In the genomic region with DNA sequence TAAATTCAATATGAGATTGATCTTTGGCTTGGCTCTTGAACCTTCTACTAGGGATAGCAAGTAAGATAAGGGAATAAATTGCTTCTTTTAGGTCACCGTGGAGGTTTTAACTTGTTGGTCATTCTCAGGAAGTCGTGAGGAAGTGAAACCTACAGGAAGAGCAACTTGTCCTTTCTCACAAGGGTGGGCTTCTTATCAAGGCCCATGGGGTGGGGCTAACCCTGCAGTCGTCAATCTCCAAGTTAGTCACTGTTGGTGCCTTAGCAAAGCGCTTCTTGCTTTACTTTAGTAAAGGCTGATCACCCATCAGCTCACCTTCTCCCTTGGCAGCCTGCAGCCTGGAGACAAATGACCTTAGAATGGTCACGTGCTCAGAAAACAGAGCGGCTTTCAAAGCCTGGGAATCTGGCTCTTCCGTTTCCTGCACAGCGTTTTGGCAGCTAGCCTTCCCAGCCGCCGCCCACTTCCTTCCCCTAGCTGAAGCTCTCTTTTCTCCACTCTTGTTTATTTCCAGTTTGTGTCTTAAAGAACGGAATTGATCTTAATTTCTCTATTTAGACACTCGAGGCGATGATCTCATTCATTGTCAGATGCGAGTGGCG, we compare ENCODE assay signal across 8 mouse cellular contexts.
A peak's percentile ranks its signal among the peaks of the same experiment; 100 is the strongest.
DNase-seq lines count a peak whose midpoint lies in the region; ATAC-seq lines count a peak whose summit lies in the region.

No protein-coding gene starts in this region.

- H3K27ac ChIP-seq in neural tube, embryonic 13.5 days (replicated peaks) = peak overlapping the region; percentile 46; the same call in 1 of the 2 replicates
- peak overlapping the region; percentile 71 for H3K27ac ChIP-seq in embryonic facial prominence, embryonic 13.5 days
- H3K27ac ChIP-seq in heart, embryonic 11.5 days (ENCODE audit: low read depth, low read length) = peak overlapping the region; percentile 82
- H3K27ac ChIP-seq in kidney, embryonic 16.5 days (ENCODE audit: low read length) = peak overlapping the region; percentile 96
- peak overlapping the region; percentile 29 for H3K27ac ChIP-seq in limb, embryonic 15.5 days
- H3K27ac ChIP-seq in neural tube, embryonic 15.5 days (replicated peaks) = peak overlapping the region; percentile 20

- DNase-seq in neural tube, embryonic 10.5 days (ENCODE audit: extremely low spot score, low spot score) = no peak
- peak; percentile 46 to 69 for DNase-seq in urinary bladder, postnatal 4 days (ENCODE audit: low spot score in 2 of 2)

- WGBS in neural tube, embryonic 13.5 days = 73% methylated on average over 15 of the region's 15 CpGs
- WGBS in embryonic facial prominence, embryonic 13.5 days = 58% methylated on average over 15 of the region's 15 CpGs
- 51% methylated on average over 15 of the region's 15 CpGs for WGBS in heart, embryonic 11.5 days (ENCODE audit: insufficient replicate concordance)
- 50% methylated on average over 15 of the region's 15 CpGs for whole genome bisulfite sequencing in kidney, embryonic 16.5 days
- 66% methylated on average over 15 of the region's 15 CpGs for WGBS in limb, embryonic 15.5 days
- WGBS in neural tube, embryonic 15.5 days = 71% methylated on average over 15 of the region's 15 CpGs

- H3K27me3 ChIP-seq in neural tube, embryonic 13.5 days = no peaks in the 10 kb centered on the region
- no peaks in the 10 kb centered on the region for H3K27me3 ChIP-seq in embryonic facial prominence, embryonic 13.5 days
- no peaks in the 10 kb centered on the region for H3K27me3 ChIP-seq in heart, embryonic 11.5 days (ENCODE audit: control insufficient read depth, insufficient read depth, low read length)
- no peaks in the 10 kb centered on the region for H3K27me3 ChIP-seq in kidney, embryonic 16.5 days (ENCODE audit: insufficient read depth, low read length)
- no peaks in the 10 kb centered on the region for H3K27me3 ChIP-seq in limb, embryonic 15.5 days
- H3K27me3 ChIP-seq in neural tube, embryonic 15.5 days (replicated peaks) = no peaks in the 10 kb centered on the region

- H3K9me3 ChIP-seq in neural tube, embryonic 13.5 days = no peaks in the 10 kb centered on the region
- H3K9me3 ChIP-seq in embryonic facial prominence, embryonic 13.5 days = no peaks in the 10 kb centered on the region
- no peaks in the 10 kb centered on the region for H3K9me3 ChIP-seq in heart, embryonic 11.5 days (replicated peaks; ENCODE audit: control insufficient read depth, low read length)
- H3K9me3 ChIP-seq in kidney, embryonic 16.5 days (ENCODE audit: low read length) = no peaks in the 10 kb centered on the region
- H3K9me3 ChIP-seq in limb, embryonic 15.5 days = no peaks in the 10 kb centered on the region
- no peaks in the 10 kb centered on the region for H3K9me3 ChIP-seq in neural tube, embryonic 15.5 days (replicated peaks)

- no peak overlapping the region for H3K4me2 ChIP-seq in neural tube, embryonic 13.5 days
- H3K4me2 ChIP-seq in embryonic facial prominence, embryonic 13.5 days = 0 out of 2 replicates have a peak overlapping the region, but pooled peaks have one; percentile 3
- peak overlapping the region; percentile 25 for H3K4me2 ChIP-seq in heart, embryonic 11.5 days
- peak overlapping the region; percentile 32; the same call in 1 of the 2 replicates for H3K4me2 ChIP-seq in kidney, embryonic 16.5 days (replicated peaks; ENCODE audit: low read depth, low read length)
- no peak overlapping the region for H3K4me2 ChIP-seq in limb, embryonic 15.5 days
- no peak overlapping the region for H3K4me2 ChIP-seq in neural tube, embryonic 15.5 days

- H3K4me3 ChIP-seq in neural tube, embryonic 13.5 days = no peak overlapping the region
- H3K4me3 ChIP-seq in embryonic facial prominence, embryonic 13.5 days = no peak overlapping the region
- H3K4me3 ChIP-seq in heart, embryonic 11.5 days (ENCODE audit: low read depth, low read length) = no peak overlapping the region
- H3K4me3 ChIP-seq in kidney, embryonic 16.5 days (ENCODE audit: low read length) = no peak overlapping the region
- no peak overlapping the region for H3K4me3 ChIP-seq in limb, embryonic 15.5 days
- H3K4me3 ChIP-seq in neural tube, embryonic 15.5 days (replicated peaks) = no peak overlapping the region

- H3K4me1 ChIP-seq in neural tube, embryonic 13.5 days (replicated peaks) = peaks cover 17% of the 10 kb centered on the region
- peaks cover 18% of the 10 kb centered on the region for H3K4me1 ChIP-seq in embryonic facial prominence, embryonic 13.5 days
- H3K4me1 ChIP-seq in heart, embryonic 11.5 days (ENCODE audit: control insufficient read depth, insufficient read depth, low read length) = peaks cover 13% of the 10 kb centered on the region
- H3K4me1 ChIP-seq in kidney, embryonic 16.5 days (ENCODE audit: insufficient read depth, low read length) = peaks cover 28% of the 10 kb centered on the region
- peaks cover 10% of the 10 kb centered on the region for H3K4me1 ChIP-seq in limb, embryonic 15.5 days
- peaks cover 15% of the 10 kb centered on the region for H3K4me1 ChIP-seq in neural tube, embryonic 15.5 days

- no peak overlapping the region for H3K9ac ChIP-seq in neural tube, embryonic 13.5 days
- H3K9ac ChIP-seq in embryonic facial prominence, embryonic 13.5 days = no peak overlapping the region
- no peak overlapping the region for H3K9ac ChIP-seq in heart, embryonic 11.5 days (ENCODE audit: low read depth, low read length)
- H3K9ac ChIP-seq in kidney, embryonic 16.5 days (replicated peaks; ENCODE audit: low read length) = no peak overlapping the region
- no peak overlapping the region for H3K9ac ChIP-seq in limb, embryonic 15.5 days
- H3K9ac ChIP-seq in neural tube, embryonic 15.5 days (replicated peaks) = no peak overlapping the region

- no peaks in the 10 kb centered on the region for H3K36me3 ChIP-seq in neural tube, embryonic 13.5 days
- H3K36me3 ChIP-seq in embryonic facial prominence, embryonic 13.5 days = no peaks in the 10 kb centered on the region
- no peaks in the 10 kb centered on the region for H3K36me3 ChIP-seq in heart, embryonic 11.5 days (ENCODE audit: control insufficient read depth, insufficient read depth, low read length)
- H3K36me3 ChIP-seq in kidney, embryonic 16.5 days (ENCODE audit: insufficient read depth, low read length) = 0 out of 2 replicates have a peak, but pooled peaks cover 1% of the 10 kb centered on the region
- H3K36me3 ChIP-seq in limb, embryonic 15.5 days = no peaks in the 10 kb centered on the region
- no peaks in the 10 kb centered on the region for H3K36me3 ChIP-seq in neural tube, embryonic 15.5 days

- ATAC-seq in neural tube, embryonic 13.5 days (ENCODE audit: low read depth) = no peak
- no peak for ATAC-seq in embryonic facial prominence, embryonic 13.5 days (ENCODE audit: insufficient number of reproducible peaks, insufficient read depth, low FRiP score, low TSS enrichment, low read depth)
- ATAC-seq in heart, embryonic 11.5 days (replicated peaks; ENCODE audit: insufficient number of reproducible peaks, low FRiP score, low TSS enrichment) = peak; percentile 51; the same call in 1 of the 2 replicates
- ATAC-seq in kidney, embryonic 16.5 days (ENCODE audit: low FRiP score, low TSS enrichment) = peak; percentile 76; the same call in 1 of the 2 replicates
- no peak for ATAC-seq in limb, embryonic 15.5 days (ENCODE audit: insufficient number of reproducible peaks, low FRiP score, low TSS enrichment, low read depth)
- ATAC-seq in neural tube, embryonic 15.5 days (ENCODE audit: low FRiP score) = no peak

Comparison
In these comparisons a context has a peak if more than half of its experiments do, and no peak if none do; other contexts are left out.
1. ATAC-seq: peak in heart, embryonic 11.5 days (single experiment) and kidney, embryonic 16.5 days (single experiment); none in neural tube, embryonic 13.5 days (single experiment), embryonic facial prominence, embryonic 13.5 days (single experiment), limb, embryonic 15.5 days (single experiment) and neural tube, embryonic 15.5 days (single experiment).
2. H3K27ac ChIP-seq: peak in every context shown above with its lines; median percentile 96 in kidney, embryonic 16.5 days; 82 in heart, embryonic 11.5 days; 71 in embryonic facial prominence, embryonic 13.5 days; 46 in neural tube, embryonic 13.5 days; 29 in limb, embryonic 15.5 days; 20 in neural tube, embryonic 15.5 days.
3. H3K4me2 ChIP-seq: peak in embryonic facial prominence, embryonic 13.5 days (single experiment), heart, embryonic 11.5 days (single experiment) and kidney, embryonic 16.5 days (single experiment); none in neural tube, embryonic 13.5 days (single experiment), limb, embryonic 15.5 days (single experiment) and neural tube, embryonic 15.5 days (single experiment).